Mouse (Mus musculus) myocyte (in vitro differentiated cells): ENCODE measurements at regions not wholly inside any gene's neighbourhood (a gene's known extent, or its start where the extent isn't known, plus 50 kb on each side); places are given as distances from the start of the nearest gene placed in this dataset.

Source experiments
- H3K27me3 ChIP-seq: one replicate; pipeline ENCODE4 v1.6.1; 2011; ENCODE audit not compliant: control insufficient read depth, insufficient read depth, insufficient read length
- H3K36me3 ChIP-seq: one replicate; pipeline ENCODE4 v1.6.1; 2011; ENCODE audit not compliant: control insufficient read depth, insufficient read depth
- H3K4me2 ChIP-seq: one replicate; pipeline ENCODE4 v1.6.1; 2011; ENCODE audit warnings: low read depth, control low read depth
- H3K4me3 ChIP-seq: one replicate; pipeline ENCODE4 v1.5.1; 2011; ENCODE audit warnings: mild to moderate bottlenecking, control low read depth, moderate library complexity
- H3K79me2 ChIP-seq: one replicate; pipeline ENCODE4 v1.6.1; 2011; ENCODE audit not compliant: control insufficient read depth, insufficient read depth
- H3ac ChIP-seq: one replicate; pipeline ENCODE4 v1.6.1; 2011; ENCODE audit not compliant: control insufficient read depth, insufficient read length
- CEBPB ChIP-seq: IDR thresholded peaks from 2 replicates; pipeline ENCODE4 v1.6.1; 2011; ENCODE audit warnings: mild to moderate bottlenecking, moderate library complexity; ENCODE audit not compliant: poor library complexity, insufficient read depth, severe bottlenecking
- E2F4 ChIP-seq: IDR thresholded peaks from one replicate; pipeline ENCODE4 v1.6.1; 2011; ENCODE audit warnings: mild to moderate bottlenecking, control low read depth, moderate library complexity; ENCODE audit not compliant: insufficient read depth
- MAX ChIP-seq: IDR thresholded peaks from one replicate; pipeline ENCODE4 v1.6.1; 2011; ENCODE audit warnings: low read depth, mild to moderate bottlenecking, control low read depth
- MYOD1 ChIP-seq, 3 experiments: IDR thresholded peaks; one replicate each; pipeline ENCODE4 v1.6.1; 2011; ENCODE audit warnings: control low read depth in 2 of 3, low read depth in 2 of 3, mild to moderate bottlenecking in 2 of 3, moderate library complexity in 1 of 3; ENCODE audit not compliant: insufficient read length in 2 of 3, control insufficient read depth in 1 of 3
- MYOG ChIP-seq, 3 experiments: IDR thresholded peaks; one replicate each; pipeline ENCODE4 v1.6.1; 2011; ENCODE audit warnings: control low read depth in 2 of 3, low read depth in 2 of 3, mild to moderate bottlenecking in 2 of 3; ENCODE audit not compliant: insufficient read length in 2 of 3, control insufficient read depth in 1 of 3, insufficient read depth in 1 of 3
- POLR2A ChIP-seq: IDR thresholded peaks from one replicate; pipeline ENCODE4 v1.6.1; 2011; ENCODE audit warnings: low read depth, mild to moderate bottlenecking, control low read depth, moderate library complexity; ENCODE audit not compliant: insufficient read length
- POLR2AphosphoS2 ChIP-seq: IDR thresholded peaks from one replicate; pipeline ENCODE4 v1.6.1; 2011; ENCODE audit warnings: low read depth, control low read depth; ENCODE audit not compliant: insufficient read length
- REST ChIP-seq: IDR thresholded peaks from one replicate; pipeline ENCODE4 v1.6.1; 2011; ENCODE audit warnings: mild to moderate bottlenecking, control low read depth, moderate library complexity; ENCODE audit not compliant: insufficient read depth, insufficient read length
- SRF ChIP-seq: IDR thresholded peaks from one replicate; pipeline ENCODE4 v1.6.1; 2011; ENCODE audit warnings: low read depth; ENCODE audit not compliant: control insufficient read depth, insufficient read length
- TCF12 ChIP-seq: IDR thresholded peaks from one replicate; pipeline ENCODE4 v1.6.1; 2011; ENCODE audit warnings: mild to moderate bottlenecking, control low read depth; ENCODE audit not compliant: poor library complexity, insufficient read depth, severe bottlenecking
- TCF3 ChIP-seq: IDR thresholded peaks from one replicate; pipeline ENCODE4 v1.6.1; 2011; ENCODE audit warnings: low read depth, control low read depth; ENCODE audit not compliant: insufficient read length
- USF1 ChIP-seq: IDR thresholded peaks from one replicate; pipeline ENCODE4 v1.6.1; 2011; ENCODE audit warnings: low read depth, mild to moderate bottlenecking, control low read depth, moderate library complexity

DNA sequence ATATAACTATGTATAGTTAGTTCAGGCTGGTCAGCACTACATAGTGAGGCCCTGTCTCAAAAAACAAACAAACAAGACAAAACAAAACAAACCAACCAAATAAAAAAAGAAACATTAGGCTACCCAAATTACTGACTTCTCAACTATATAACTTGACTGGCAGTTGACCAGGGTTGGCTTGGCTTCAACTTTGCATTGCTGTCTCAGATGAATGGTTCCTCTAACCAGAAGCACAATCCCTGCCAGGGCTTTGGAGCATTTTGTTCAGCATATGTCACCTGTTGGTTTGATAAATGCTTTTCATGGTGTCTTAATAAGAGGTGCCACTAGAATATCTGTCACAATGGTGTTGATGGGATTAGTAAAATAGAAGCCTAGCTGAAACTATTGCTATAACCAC, 217.1 kb upstream of the Eci2 start:
- H3K4me2 ChIP-seq, result no peak overlapping the region
- no peaks in the 10 kb centered on the region for H3K79me2 ChIP-seq
- TF ChIP-seq MAX (no peak), MYOD1 (IDR thresholded peaks at IDR 0.05; ENCODE audit: control insufficient read depth in 1 of 3, insufficient read length in 2 of 3, low read depth in 2 of 3) (no peak)
- H3K36me3 ChIP-seq, result no peaks in the 10 kb centered on the region
- H3ac ChIP-seq, result no peak overlapping the region
- H3K4me3 ChIP-seq, result no peak overlapping the region
- H3K27me3 ChIP-seq, result no peaks in the 10 kb centered on the region

GRCm38 (mm10) chr13:35257386-35257785, 230.5 kb upstream of the Eci2 start:
- Histone ChIP-seq H3K36me3 (no peaks in the 10 kb centered on the region), H3K4me2 (no peak overlapping the region), H3ac (no peak overlapping the region), H3K79me2 (no peaks in the 10 kb centered on the region), H3K27me3 (no peaks in the 10 kb centered on the region), H3K4me3 (no peak overlapping the region)
- TF ChIP-seq E2F4 (no peak), POLR2A (no peak), REST (no peak), MAX (no peak), MYOG (IDR thresholded peaks at IDR 0.05; ENCODE audit: control insufficient read depth in 1 of 3, insufficient read depth in 1 of 3, insufficient read length in 2 of 3, low read depth in 2 of 3) (no peak), MYOD1 (IDR thresholded peaks at IDR 0.05; ENCODE audit: control insufficient read depth in 1 of 3, insufficient read length in 2 of 3, low read depth in 2 of 3) (no peak), TCF12 (no peak), TCF3 (no peak), CEBPB (no peak), USF1 (no peak), SRF (no peak), POLR2AphosphoS2 (no peak)

- Histone ChIP-seq H3K4me2 (no peak overlapping the region), H3K36me3 (no peaks in the 10 kb centered on the region), H3ac (no peak overlapping the region), H3K79me2 (no peaks in the 10 kb centered on the region), H3K4me3 (no peak overlapping the region), H3K27me3 (no peaks in the 10 kb centered on the region)
- TF ChIP-seq MYOD1 (IDR thresholded peaks at IDR 0.05; ENCODE audit: control insufficient read depth in 1 of 3, insufficient read length in 2 of 3, low read depth in 2 of 3) (no peak), MYOG (IDR thresholded peaks at IDR 0.05; ENCODE audit: control insufficient read depth in 1 of 3, insufficient read depth in 1 of 3, insufficient read length in 2 of 3, low read depth in 2 of 3) (no peak), MAX (no peak), SRF (no peak), POLR2A (no peak), CEBPB (no peak), TCF3 (no peak), TCF12 (no peak), USF1 (no peak), POLR2AphosphoS2 (no peak), REST (no peak), E2F4 (no peak)
Observed at GRCm38 (mm10) chr13:35258720-35259119, 231.8 kb upstream of the Eci2 start.

DNA sequence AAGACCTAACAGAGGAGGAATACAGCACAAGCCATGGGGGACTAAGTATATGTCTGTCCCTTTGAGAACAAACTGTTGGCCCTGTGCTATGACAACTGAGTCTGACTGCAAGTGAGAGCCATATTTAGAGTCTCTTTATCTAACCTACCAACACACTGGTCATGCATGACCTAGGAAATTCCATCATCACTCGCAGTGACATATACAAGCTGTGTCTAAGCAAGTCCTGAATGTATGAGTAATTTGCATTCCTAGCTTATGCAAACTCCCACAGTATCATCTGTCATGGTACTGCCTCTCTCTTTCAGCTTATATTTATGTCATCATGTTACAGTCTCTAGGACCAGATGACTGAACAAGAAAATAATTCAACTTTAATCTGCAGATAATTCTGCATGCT, 257.1 kb upstream of the Eci2 start:
- H3K79me2 ChIP-seq, result no peaks in the 10 kb centered on the region
- H3ac ChIP-seq, result no peak overlapping the region
- no peaks in the 10 kb centered on the region for H3K36me3 ChIP-seq
- no peak overlapping the region for H3K4me2 ChIP-seq
- no peak overlapping the region for H3K4me3 ChIP-seq
- H3K27me3 ChIP-seq, result no peaks in the 10 kb centered on the region
- no peak for TF ChIP-seq MYOG (IDR thresholded peaks at IDR 0.05; ENCODE audit: control insufficient read depth in 1 of 3, insufficient read depth in 1 of 3, insufficient read length in 2 of 3, low read depth in 2 of 3)
- TF ChIP-seq E2F4, result no peak

DNA sequence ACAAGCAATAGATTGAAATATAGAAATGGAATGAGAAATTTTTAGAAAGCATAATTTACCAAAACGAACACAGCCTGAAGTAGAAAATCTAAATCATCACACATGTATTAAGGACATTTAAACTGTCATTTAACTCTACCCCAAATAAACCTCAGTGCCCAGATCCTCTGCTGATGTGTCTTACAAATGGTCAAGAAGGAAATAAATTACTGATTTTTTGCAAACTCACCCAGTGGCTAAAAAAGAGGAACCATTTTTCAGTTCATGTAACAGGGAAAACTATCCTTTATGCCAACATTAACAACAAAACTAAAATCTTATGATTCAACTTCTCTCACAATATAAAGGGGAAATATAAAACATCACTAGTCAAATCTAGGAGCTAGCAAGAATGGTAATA, 275.2 kb upstream of the Eci2 start:
- TF ChIP-seq MAX, result no peak
- no peak overlapping the region for H3K4me3 ChIP-seq

GRCm38 (mm10) chr13:35316772-35317171, 289.9 kb upstream of the Eci2 start:
- no peak overlapping the region for H3K4me2 ChIP-seq
- H3K4me3 ChIP-seq, result no peak overlapping the region
- H3K27me3 ChIP-seq, result no peaks in the 10 kb centered on the region
- no peaks in the 10 kb centered on the region for H3K36me3 ChIP-seq
- H3K79me2 ChIP-seq, result no peaks in the 10 kb centered on the region
- no peak overlapping the region for H3ac ChIP-seq
- TF ChIP-seq POLR2A (no peak), TCF12 (no peak), MYOD1 (IDR thresholded peaks at IDR 0.05; ENCODE audit: control insufficient read depth in 1 of 3, insufficient read length in 2 of 3, low read depth in 2 of 3) (no peak), TCF3 (no peak)

More for the DNA sequence above, 275.2 kb upstream of the Eci2 start:
- Histone ChIP-seq H3K36me3 (no peaks in the 10 kb centered on the region), H3ac (no peak overlapping the region), H3K4me2 (no peak overlapping the region), H3K79me2 (no peaks in the 10 kb centered on the region), H3K27me3 (no peaks in the 10 kb centered on the region)
